Mouse (Mus musculus): ENCODE results near the gene Zfp61. TPM values are rescaled to one million over a fixed set of nuclear protein-coding genes. Genes with fewer than 3 reads are reported as not detected.

Gene Zfp61
- polyA plus RNA-seq (2015; fragmentation: Nextera tagmentation; extraction: Ambion mirVana): 32.7 and 34.1 TPM in 2 replicates

DNA sequence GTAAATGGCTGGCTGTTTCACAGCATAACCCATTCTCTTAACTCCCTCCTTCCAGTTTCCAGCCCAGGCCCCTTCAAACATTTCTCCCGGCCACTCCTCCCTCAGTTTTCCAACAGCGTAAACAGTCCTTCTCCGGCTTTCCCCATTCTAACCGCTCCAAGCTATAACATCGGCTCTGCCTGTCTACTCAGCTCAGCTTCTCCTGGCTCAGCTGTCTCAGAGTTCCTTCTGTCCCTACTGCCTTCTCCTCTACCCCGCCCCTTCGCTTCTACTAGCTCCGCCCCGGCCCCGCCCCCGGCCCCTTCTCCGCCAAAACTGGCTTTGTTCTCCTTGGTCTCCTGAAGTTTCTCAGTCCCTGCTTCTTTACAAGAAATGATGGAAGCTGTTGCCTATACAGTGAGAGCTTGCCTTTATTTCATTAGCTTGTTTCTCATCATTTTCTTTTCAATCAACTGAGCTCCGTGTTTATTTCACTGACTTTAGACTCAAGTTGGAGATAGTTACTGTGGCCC lies at the start of gene Zfp61:
Gene Zfp61, minus strand, starts transcription at position 462 of the 512 bp plus-strand sequence.
- Histone ChIP-seq H3K27me3 (ENCODE audit: control insufficient read depth, insufficient read depth, low read depth, low read length) (no peaks in the 10 kb centered on the region), H3K4me3 (ENCODE audit: low read length) (peak within 1 kb of the TSS; percentile 83), H3K27ac (ENCODE audit: low read length) (peak within 1 kb of the TSS; percentile 66), H3K9me3 (ENCODE audit: control insufficient read depth, low read length) (no peaks in the 10 kb centered on the region), H3K4me1 (replicated peaks; ENCODE audit: control insufficient read depth, insufficient read depth, low read length) (peaks cover 10% of the 10 kb centered on the region), H3K4me2 (ENCODE audit: low read depth, low read length) (peak within 1 kb of the TSS; percentile 92), H3K9ac (ENCODE audit: low read length) (peak within 1 kb of the TSS; percentile 82), H3K36me3 (ENCODE audit: control insufficient read depth, insufficient read depth, low read length) (peaks cover 14% of the 10 kb centered on the region)
- peak; percentile 78 for ATAC-seq (ENCODE audit: low read depth)
- 3% methylated on average over 13 of the region's 13 CpGs for WGBS

DNA sequence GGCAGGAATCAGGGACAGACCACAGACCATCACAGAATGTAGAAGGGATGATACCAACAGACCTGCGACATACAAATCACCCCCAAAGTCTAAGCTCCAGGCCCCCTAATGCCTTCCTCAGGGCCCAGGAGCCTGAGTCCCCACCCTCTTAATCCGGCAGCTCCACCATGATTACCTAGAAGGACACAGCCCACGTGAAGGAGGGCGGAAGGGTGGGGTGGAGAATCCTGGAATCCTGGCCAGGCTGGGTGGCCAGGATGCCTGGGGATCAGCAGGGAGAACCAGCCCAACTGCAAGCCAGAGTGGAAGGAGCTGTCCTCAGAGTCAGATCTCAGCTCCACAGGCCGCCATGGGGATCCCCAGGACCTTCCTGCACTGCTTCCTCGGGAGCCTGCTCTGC lies 47.9 kb upstream of the Zfp61 start, which contains the start of gene Lypd5:
Gene Lypd5, plus strand, starts transcription at position 301 of the 400 bp plus-strand sequence.
- H3K9ac ChIP-seq (ENCODE audit: low read length): no peak within 1 kb of the TSS
- no peaks in the 10 kb centered on the region for H3K4me1 ChIP-seq (replicated peaks; ENCODE audit: control insufficient read depth, insufficient read depth, low read length)
- no peak within 1 kb of the TSS for H3K4me3 ChIP-seq (ENCODE audit: low read length)
- H3K9me3 ChIP-seq (ENCODE audit: control insufficient read depth, low read length): no peaks in the 10 kb centered on the region
- H3K36me3 ChIP-seq (ENCODE audit: control insufficient read depth, insufficient read depth, low read length): no peaks in the 10 kb centered on the region
- no peak for ATAC-seq (ENCODE audit: low read depth)
- H3K27ac ChIP-seq (ENCODE audit: low read length): no peak within 1 kb of the TSS
- 38% methylated on average over 6 of the region's 6 CpGs for WGBS
- no peaks in the 10 kb centered on the region for H3K27me3 ChIP-seq (ENCODE audit: control insufficient read depth, insufficient read depth, low read depth, low read length)
- no peak within 1 kb of the TSS for H3K4me2 ChIP-seq (ENCODE audit: low read depth, low read length)

- Histone ChIP-seq H3K27me3 (ENCODE audit: control insufficient read depth, insufficient read depth, low read depth, low read length) (no peaks in the 10 kb centered on the region), H3K4me2 (ENCODE audit: low read depth, low read length) (no peak overlapping the region), H3K36me3 (ENCODE audit: control insufficient read depth, insufficient read depth, low read length) (no peaks in the 10 kb centered on the region), H3K4me1 (replicated peaks; ENCODE audit: control insufficient read depth, insufficient read depth, low read length) (no peaks in the 10 kb centered on the region), H3K9me3 (ENCODE audit: control insufficient read depth, low read length) (no peaks in the 10 kb centered on the region), H3K9ac (ENCODE audit: low read length) (no peak overlapping the region), H3K4me3 (ENCODE audit: low read length) (no peak overlapping the region), H3K27ac (ENCODE audit: low read length) (no peak overlapping the region)
- WGBS: 60% methylated on average over 5 of the region's 5 CpGs
- ATAC-seq (ENCODE audit: low read depth): no peak
These were observed 45.4 kb upstream of the Zfp61 start for GRCm38 (mm10) chr7:24346444-24346843.

GRCm38 (mm10) chr7:24343701-24344272 lies 42.8 kb upstream of the Zfp61 start:
- WGBS: 65% methylated on average over 7 of the region's 7 CpGs
- Histone ChIP-seq H3K4me3 (ENCODE audit: low read length) (no peak overlapping the region), H3K27ac (ENCODE audit: low read length) (no peak overlapping the region), H3K9ac (ENCODE audit: low read length) (no peak overlapping the region), H3K36me3 (ENCODE audit: control insufficient read depth, insufficient read depth, low read length) (no peaks in the 10 kb centered on the region), H3K9me3 (ENCODE audit: control insufficient read depth, low read length) (no peaks in the 10 kb centered on the region), H3K27me3 (ENCODE audit: control insufficient read depth, insufficient read depth, low read depth, low read length) (no peaks in the 10 kb centered on the region), H3K4me1 (replicated peaks; ENCODE audit: control insufficient read depth, insufficient read depth, low read length) (no peaks in the 10 kb centered on the region), H3K4me2 (ENCODE audit: low read depth, low read length) (no peak overlapping the region)
- no peak for ATAC-seq (ENCODE audit: low read depth)

- no peak for ATAC-seq (ENCODE audit: low read depth)
- Histone ChIP-seq H3K4me2 (ENCODE audit: low read depth, low read length) (no peak overlapping the region), H3K4me1 (replicated peaks; ENCODE audit: control insufficient read depth, insufficient read depth, low read length) (no peaks in the 10 kb centered on the region), H3K9ac (ENCODE audit: low read length) (no peak overlapping the region), H3K36me3 (ENCODE audit: control insufficient read depth, insufficient read depth, low read length) (no peaks in the 10 kb centered on the region), H3K4me3 (ENCODE audit: low read length) (no peak overlapping the region), H3K27me3 (ENCODE audit: control insufficient read depth, insufficient read depth, low read depth, low read length) (peaks cover 6% of the 10 kb centered on the region), H3K27ac (ENCODE audit: low read length) (no peak overlapping the region), H3K9me3 (ENCODE audit: control insufficient read depth, low read length) (no peaks in the 10 kb centered on the region)
- WGBS: 39% methylated on average over 2 of the region's 2 CpGs
These were observed 37.2 kb upstream of the Zfp61 start for GRCm38 (mm10) chr7:24338241-24338640.

- ATAC-seq (ENCODE audit: low read depth): no peak
- H3K27ac ChIP-seq (ENCODE audit: low read length): no peak overlapping the region
- WGBS: 9% methylated on average over 5 of the region's 5 CpGs
- H3K27me3 ChIP-seq (ENCODE audit: control insufficient read depth, insufficient read depth, low read depth, low read length): peaks cover 11% of the 10 kb centered on the region
- no peak overlapping the region for H3K9ac ChIP-seq (ENCODE audit: low read length)
- no peaks in the 10 kb centered on the region for H3K36me3 ChIP-seq (ENCODE audit: control insufficient read depth, insufficient read depth, low read length)
- H3K9me3 ChIP-seq (ENCODE audit: control insufficient read depth, low read length): no peaks in the 10 kb centered on the region
- H3K4me3 ChIP-seq (ENCODE audit: low read length): no peak overlapping the region
- no peak overlapping the region for H3K4me2 ChIP-seq (ENCODE audit: low read depth, low read length)
- no peaks in the 10 kb centered on the region for H3K4me1 ChIP-seq (replicated peaks; ENCODE audit: control insufficient read depth, insufficient read depth, low read length)
These were observed 34.8 kb upstream of the Zfp61 start for GRCm38 (mm10) chr7:24335699-24336309.

GRCm38 (mm10) chr7:24333304-24333986 lies 32.4 kb upstream of the Zfp61 start, which contains the start of gene Tescl:
Tescl (minus strand) TSS chr7:24333936.
- H3K4me1 ChIP-seq (replicated peaks; ENCODE audit: control insufficient read depth, insufficient read depth, low read length): no peaks in the 10 kb centered on the region
- peak within 1 kb of the TSS; percentile 24 for H3K4me3 ChIP-seq (ENCODE audit: low read length)
- WGBS: 33% methylated on average over 49 of the region's 49 CpGs
- H3K4me2 ChIP-seq (ENCODE audit: low read depth, low read length): peak within 1 kb of the TSS; percentile 34
- H3K27ac ChIP-seq (ENCODE audit: low read length): no peak within 1 kb of the TSS
- H3K36me3 ChIP-seq (ENCODE audit: control insufficient read depth, insufficient read depth, low read length): no peaks in the 10 kb centered on the region
- ATAC-seq (ENCODE audit: low read depth): no peak
- no peak within 1 kb of the TSS for H3K9ac ChIP-seq (ENCODE audit: low read length)
- no peaks in the 10 kb centered on the region for H3K9me3 ChIP-seq (ENCODE audit: control insufficient read depth, low read length)
- peaks cover 11% of the 10 kb centered on the region for H3K27me3 ChIP-seq (ENCODE audit: control insufficient read depth, insufficient read depth, low read depth, low read length)

GRCm38 (mm10) chr7:24327281-24327975 lies 26.4 kb upstream of the Zfp61 start:
- Histone ChIP-seq H3K9me3 (ENCODE audit: control insufficient read depth, low read length) (peaks cover 8% of the 10 kb centered on the region), H3K4me1 (replicated peaks; ENCODE audit: control insufficient read depth, insufficient read depth, low read length) (peaks cover 6% of the 10 kb centered on the region), H3K27ac (ENCODE audit: low read length) (peak overlapping the region; percentile 53; the same call in 1 of the 2 replicates), H3K4me2 (ENCODE audit: low read depth, low read length) (no peak overlapping the region), H3K4me3 (ENCODE audit: low read length) (no peak overlapping the region), H3K9ac (ENCODE audit: low read length) (no peak overlapping the region), H3K27me3 (ENCODE audit: control insufficient read depth, insufficient read depth, low read depth, low read length) (no peaks in the 10 kb centered on the region), H3K36me3 (ENCODE audit: control insufficient read depth, insufficient read depth, low read length) (no peaks in the 10 kb centered on the region)
- ATAC-seq (ENCODE audit: low read depth): peak; percentile 66
- WGBS: 60% methylated on average over 14 of the region's 14 CpGs

Measured in lung, embryonic 16.5 days (tissue).